Mouse (Mus musculus): ENCODE measurements around the gene Hoxd13.

Gene Hoxd13

GRCm38 (mm10) chr2:74695813-74696430 lies 27.8 kb downstream of the Hoxd13 start:
- DNase-seq, result no peak

GRCm38 (mm10) chr2:74696442-74697335 lies 28.6 kb downstream of the Hoxd13 start:
- no peak for DNase-seq

- peak; percentile 84 for DNase-seq
Observed at GRCm38 (mm10) chr2:74697567-74698121, 29.5 kb downstream of the Hoxd13 start, which contains the start of gene Hoxd9. Gene Hoxd9, plus strand, starts transcription at chr2:74697727.

- no peak for DNase-seq
Observed at GRCm38 (mm10) chr2:74698201-74699052, 30.3 kb downstream of the Hoxd13 start.

GRCm38 (mm10) chr2:74699053-74699430 lies 30.9 kb downstream of the Hoxd13 start:
- DNase-seq, result no peak

GRCm38 (mm10) chr2:74699664-74700545 lies 31.8 kb downstream of the Hoxd13 start:
- no peak for DNase-seq

- peak; percentile 65 for DNase-seq
Observed at GRCm38 (mm10) chr2:74700546-74701112, 32.5 kb downstream of the Hoxd13 start.

GRCm38 (mm10) chr2:74701949-74702819 lies 34.1 kb downstream of the Hoxd13 start:
- peak; percentile 88 for DNase-seq

- DNase-seq, result no peak
Observed at GRCm38 (mm10) chr2:74702820-74703219, 34.7 kb downstream of the Hoxd13 start.

GRCm38 (mm10) chr2:74703317-74703716 lies 35.2 kb downstream of the Hoxd13 start:
- DNase-seq, result no peak

- peak; percentile 77 for DNase-seq
Observed at GRCm38 (mm10) chr2:74703720-74704392, 35.7 kb downstream of the Hoxd13 start.

GRCm38 (mm10) chr2:74704393-74704998 lies 36.4 kb downstream of the Hoxd13 start, which contains the start of gene Hoxd8:
Gene Hoxd8, plus strand, starts transcription at chr2:74704615.
- DNase-seq, result peak; percentile 82

GRCm38 (mm10) chr2:74704999-74705466 lies 36.9 kb downstream of the Hoxd13 start:
- no peak for DNase-seq

GRCm38 (mm10) chr2:74705467-74706089 lies 37.5 kb downstream of the Hoxd13 start:
- peak; percentile 64 for DNase-seq

GRCm38 (mm10) chr2:74706393-74706960 lies 38.4 kb downstream of the Hoxd13 start:
- no peak for DNase-seq

- no peak for DNase-seq
Observed at GRCm38 (mm10) chr2:74707599-74707998, 39.5 kb downstream of the Hoxd13 start.

- peak; percentile 65 for DNase-seq
Observed at GRCm38 (mm10) chr2:74708676-74709075, 40.6 kb downstream of the Hoxd13 start.

Measured in kidney, adult 9 months (tissue).